Mouse (Mus musculus) brain, embryonic 14.5 days (tissue): Measurements from ENCODE around the gene Gstm7. TPM values are rescaled to one million over a fixed set of nuclear protein-coding genes. Genes with fewer than 3 reads are reported as not detected.
A peak's percentile ranks its signal among the peaks of the same experiment; 100 is the strongest.
"Not testable (repeated sequence)": the region's sequence is repeated elsewhere in the genome, so short reads cannot be mapped to it uniquely, and the experiment has no call there.

ENCODE experiments used
- DNase-seq: peaks from one replicate; pipeline ENCODE4 v3.0.0-alpha.2; 2011; ENCODE audit warnings: low read depth
- CTCF ChIP-seq: fragments of 200-500 bp; IDR thresholded peaks from 2 replicates; pipeline ENCODE4 v1.5.1; 2012; ENCODE audit warnings: inconsistent platforms, mild to moderate bottlenecking, moderate library complexity, borderline replicate concordance; ENCODE audit not compliant: insufficient read depth, insufficient read length; ENCODE audit errors: extremely low read depth
- POLR2A ChIP-seq: fragments of 200-500 bp; IDR thresholded peaks from 2 replicates; pipeline ENCODE4 v1.6.1; 2012; ENCODE audit warnings: mild to moderate bottlenecking, inconsistent platforms, borderline replicate concordance; ENCODE audit not compliant: poor library complexity, insufficient read depth, insufficient read length, severe bottlenecking; ENCODE audit errors: extremely low read depth
- polyA plus RNA-seq: library from polyadenylated mRNA; depleted of rRNA; stranded (reverse); fragments of >200 nt; gene quantifications from 2 replicates; pipeline ENCODE4 v1.2.3, GENCODE M21; 2012

The Gstm7 gene
- polyA plus RNA-seq, 1 experiment: 72.4 TPM

- DNase-seq: no peak
Observed at GRCm38 (mm10) chr3:107953906-107954305, 22.3 kb upstream of the Gstm7 start.

DNA sequence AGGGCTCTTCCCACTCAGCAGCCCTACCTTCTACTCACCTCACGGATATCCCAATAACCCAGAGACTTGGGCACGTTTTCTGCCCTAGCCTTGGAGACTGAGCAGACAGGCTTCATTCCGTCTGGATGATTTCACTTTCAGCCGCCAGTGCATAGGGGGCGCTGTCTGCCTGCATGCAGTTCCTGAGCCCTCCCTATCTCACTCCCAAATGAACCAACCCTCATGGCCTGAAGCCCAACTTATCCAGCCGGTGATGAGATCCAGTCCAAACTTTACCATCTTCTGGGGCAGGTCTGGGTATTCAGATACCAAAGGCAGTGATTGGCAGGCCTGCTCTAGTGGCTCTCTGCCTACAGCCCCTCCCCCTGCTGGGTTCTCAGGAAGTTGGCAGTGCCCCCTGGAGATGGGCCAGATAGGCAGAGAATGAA, 21.7 kb upstream of the Gstm7 start:
- TF ChIP-seq POLR2A (no peak), CTCF (peak; percentile 65)
- peak; percentile 89 for DNase-seq

More at GRCm38 (mm10) chr3:107953906-107954305, 22.3 kb upstream of the Gstm7 start:
- TF ChIP-seq POLR2A (no peak), CTCF (no peak)

DNA sequence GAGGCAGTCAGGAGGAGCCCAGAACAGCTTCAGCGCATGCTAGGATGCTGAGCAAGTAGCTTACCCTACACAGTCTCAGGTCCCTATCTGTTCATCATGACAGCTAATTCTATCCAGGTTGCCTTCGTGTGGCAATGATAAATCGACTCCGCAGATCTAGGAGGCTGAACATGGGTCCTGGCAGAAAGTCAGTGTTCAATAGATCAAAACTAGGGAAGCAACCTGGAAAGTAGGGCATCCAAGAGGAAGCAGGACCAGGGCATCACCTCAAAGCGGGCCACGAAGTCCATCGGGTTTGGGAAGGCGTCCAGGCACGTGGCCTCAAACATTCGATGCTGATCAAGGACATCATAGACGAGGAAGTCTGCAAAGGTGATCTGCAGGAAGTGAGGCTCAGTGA, 18.9 kb upstream of the Gstm7 start:
- no peak for DNase-seq
- TF ChIP-seq POLR2A: no peak

DNA sequence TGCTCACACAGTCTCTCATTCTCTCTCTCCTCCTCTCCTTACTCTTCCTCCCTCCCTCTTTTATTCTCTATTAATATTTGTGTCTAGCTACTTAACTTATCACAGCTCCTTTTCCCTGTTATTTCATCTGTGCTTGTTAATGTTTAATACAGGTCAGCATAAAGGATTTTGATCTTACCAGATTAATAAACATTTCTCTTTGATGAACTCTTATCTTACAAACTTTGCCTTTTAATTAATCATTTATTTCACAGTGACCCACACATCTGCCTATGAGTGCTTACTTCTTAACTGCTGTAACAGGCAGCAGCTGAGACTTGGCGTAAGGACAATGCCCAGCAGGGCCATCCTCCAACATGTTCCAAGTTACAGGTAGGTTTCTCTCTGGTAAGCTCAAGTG, 17.8 kb upstream of the Gstm7 start:
- DNase-seq: not testable (repeated sequence)

- no peak for DNase-seq
- TF ChIP-seq POLR2A: no peak
- no peak for TF ChIP-seq CTCF
Observed at GRCm38 (mm10) chr3:107945729-107946128, 14.1 kb upstream of the Gstm7 start.

DNA sequence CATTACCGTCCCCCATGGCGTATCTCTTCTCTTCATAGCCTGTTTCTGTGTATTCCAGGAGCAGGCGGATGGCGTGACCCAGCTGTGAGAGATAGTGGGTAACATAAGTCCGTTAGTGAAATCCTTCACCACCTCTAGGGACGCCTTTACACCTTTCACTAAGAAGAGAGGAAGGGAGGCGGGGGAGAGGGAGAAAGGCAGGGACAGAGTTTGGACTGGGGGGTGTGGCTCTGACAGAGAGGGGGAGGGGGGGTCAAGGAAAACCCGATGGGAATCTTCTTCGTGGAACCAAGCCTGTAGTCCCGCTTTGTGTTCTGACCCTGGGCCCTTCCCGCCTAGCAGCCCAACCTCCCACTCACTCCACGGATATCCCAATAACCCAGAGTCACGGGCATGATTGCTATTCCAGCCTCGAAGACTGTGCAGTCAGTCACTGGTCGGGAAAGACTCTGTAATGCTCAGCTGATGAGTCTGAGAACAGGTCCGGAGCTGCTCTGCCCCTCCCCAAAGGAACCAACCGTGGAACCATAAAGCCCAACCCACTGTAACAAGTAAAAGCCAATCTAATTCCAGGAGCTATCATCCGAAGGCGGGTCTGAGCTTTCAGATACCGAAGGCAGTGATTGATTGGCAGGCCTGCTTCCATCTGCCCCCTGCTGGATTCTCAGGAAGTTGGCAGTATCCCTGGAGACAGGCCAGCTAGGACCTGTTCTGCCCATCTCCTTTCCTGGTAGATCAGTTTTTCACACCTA, 11.8 kb upstream of the Gstm7 start, which contains the start of gene Gstm6:
TSS of gene Gstm6 (minus strand) at position 511 of the 752 bp plus-strand sequence.
- TF ChIP-seq CTCF (peak; percentile 73), POLR2A (no peak)
- peak; percentile 93 for DNase-seq

GRCm38 (mm10) chr3:107941261-107941660, 9.6 kb upstream of the Gstm7 start:
- TF ChIP-seq CTCF: no peak
- TF ChIP-seq POLR2A: no peak
- DNase-seq: peak; percentile 37

- no peak for DNase-seq
- TF ChIP-seq POLR2A: no peak
- no peak for TF ChIP-seq CTCF
Observed at GRCm38 (mm10) chr3:107940524-107940923, 8.9 kb upstream of the Gstm7 start.

- peak; percentile 28 for DNase-seq
- TF ChIP-seq POLR2A (no peak), CTCF (no peak)
Observed at GRCm38 (mm10) chr3:107939830-107940229, 8.2 kb upstream of the Gstm7 start.

DNA sequence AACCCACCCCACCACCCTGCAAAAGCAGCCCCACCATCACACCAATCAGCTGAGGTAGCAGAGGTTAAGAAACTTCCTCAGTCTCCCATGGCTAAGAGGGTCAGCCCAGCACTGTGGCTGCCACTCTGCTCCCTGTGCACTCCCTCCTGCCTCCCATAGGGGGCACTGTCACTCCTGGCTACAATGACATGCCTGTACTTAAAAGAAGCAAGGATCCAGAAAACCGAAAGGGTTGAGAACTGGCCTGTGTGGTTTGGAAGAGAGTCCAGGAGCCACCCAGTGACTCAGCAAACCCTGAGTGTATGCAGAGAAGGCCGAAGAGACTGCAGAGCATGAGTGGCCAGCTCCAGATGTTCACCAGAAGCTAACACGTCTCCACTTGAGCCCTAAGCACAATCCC, 7.8 kb upstream of the Gstm7 start:
- peak; percentile 82 for TF ChIP-seq CTCF
- no peak for TF ChIP-seq POLR2A

GRCm38 (mm10) chr3:107935888-107936287, 4.3 kb upstream of the Gstm7 start:
- no peak for TF ChIP-seq CTCF
- DNase-seq: no peak

More for the DNA sequence above, 7.8 kb upstream of the Gstm7 start:
- peak; percentile 32 for DNase-seq

DNA sequence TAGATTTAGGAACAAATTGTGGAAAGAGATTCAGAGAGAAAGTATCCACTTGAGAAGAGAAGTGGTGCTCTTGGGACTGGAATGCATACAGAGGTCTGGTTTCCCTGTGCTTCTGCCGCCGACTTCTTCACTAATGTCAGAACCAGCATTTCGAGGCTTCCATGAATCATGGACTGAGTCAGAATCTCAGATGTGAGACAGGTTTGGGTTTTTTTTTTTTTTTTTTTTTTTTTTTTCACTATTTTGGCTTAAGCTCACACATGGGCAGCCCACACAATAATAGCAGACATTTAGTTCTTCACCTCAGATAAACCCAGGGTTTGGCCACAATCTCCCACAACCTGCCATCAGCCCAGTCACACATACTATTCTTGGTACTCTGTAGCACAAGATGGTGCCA, 3.7 kb upstream of the Gstm7 start:
- DNase-seq: no peak

GRCm38 (mm10) chr3:107932128-107932527, 511 bp upstream of the Gstm7 start:
- peak; percentile 31 for DNase-seq
- TF ChIP-seq POLR2A (no peak), CTCF (no peak)

More for the DNA sequence above, 3.7 kb upstream of the Gstm7 start:
- no peak for TF ChIP-seq POLR2A
- TF ChIP-seq CTCF: no peak

DNA sequence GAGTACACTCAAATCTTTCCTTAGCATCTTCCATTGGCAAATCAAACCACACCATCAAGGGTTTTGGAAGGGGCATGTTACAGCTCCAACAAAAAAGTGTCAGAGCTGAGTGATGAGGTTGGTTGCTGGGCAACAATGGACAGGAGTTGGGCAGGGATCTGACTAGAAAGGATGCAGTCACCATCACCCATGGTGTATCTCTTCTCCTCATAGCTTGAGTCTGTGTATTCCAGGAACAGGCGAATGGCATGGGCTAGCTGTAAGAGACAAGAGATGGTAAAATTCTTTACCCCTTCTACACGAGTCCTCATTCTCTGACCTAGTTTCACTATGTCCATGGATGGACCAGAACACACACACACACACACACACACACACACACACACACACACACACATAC, 483 bp downstream of the Gstm7 start:
- no peak for DNase-seq
- TF ChIP-seq POLR2A (no peak), CTCF (no peak)
